Mouse (Mus musculus) forebrain, embryonic 16.5 days (tissue): ENCODE data around the gene Nek1. TPM values are rescaled to one million over a fixed set of nuclear protein-coding genes. Genes with fewer than 3 reads are reported as not detected.

Experiments
- ATAC-seq: fragments of 200-750 bp; cut with Nextera tagmentation; 2 replicates; pipeline ENCODE4 v1.8.0; 2017; ENCODE audit warnings: mild to moderate bottlenecking, moderate library complexity
- H3K27ac ChIP-seq: fragments of 300-500 bp; sonication (generic); 2 replicates; pipeline ENCODE4 v1.5.1; 2014; ENCODE audit warnings: low read length, control low read depth
- H3K27me3 ChIP-seq: fragments of 300-500 bp; sonication (generic); replicated peaks from 2 replicates; pipeline ENCODE4 v1.6.1; 2014; ENCODE audit warnings: low read length; ENCODE audit not compliant: control insufficient read depth, insufficient read depth
- H3K36me3 ChIP-seq: fragments of 300-500 bp; sonication (generic); 2 replicates; pipeline ENCODE4 v1.6.1; 2014; ENCODE audit not compliant: control insufficient read depth, insufficient read depth
- H3K4me1 ChIP-seq: fragments of 300-500 bp; sonication (generic); replicated peaks from 2 replicates; pipeline ENCODE4 v1.6.1; 2014; ENCODE audit warnings: low read length; ENCODE audit not compliant: control insufficient read depth, insufficient read depth
- H3K4me2 ChIP-seq: fragments of 300-500 bp; sonication (generic); 2 replicates; pipeline ENCODE4 v1.6.1; 2014; ENCODE audit warnings: mild to moderate bottlenecking, low read length, control low read depth
- H3K4me3 ChIP-seq: fragments of 300-500 bp; sonication (generic); replicated peaks from 2 replicates; pipeline ENCODE4 v1.5.1; 2014; ENCODE audit warnings: mild to moderate bottlenecking, low read length, control low read depth
- H3K9ac ChIP-seq: fragments of 300-500 bp; sonication (generic); replicated peaks from 2 replicates; pipeline ENCODE4 v1.6.1; 2014; ENCODE audit warnings: low read depth, low read length, control low read depth
- H3K9me3 ChIP-seq: fragments of 300-500 bp; sonication (generic); 2 replicates; pipeline ENCODE4 v1.6.1; 2016; ENCODE audit warnings: low read length; ENCODE audit not compliant: control insufficient read depth
- WGBS: fragments of 180-500 bp; shearing (Covaris S2); extraction: QIAGEN DNeasy Blood & Tissue Kit; methylation state at CpG from one replicate; pipeline ENCODE4 v1.1.7; 2014; 5-methylcytosine and 5-hydroxymethylcytosine counted together
- polyA plus RNA-seq: library from polyadenylated mRNA; unstranded; fragments of >200 nt; fragmentation: Nextera tagmentation; extraction: Ambion mirVana; gene quantifications from 2 replicates; pipeline ENCODE4 v1.2.1, GENCODE M21; 2015

Gene Nek1
- polyA plus RNA-seq, 1 experiment from 2014 or later = 26.0 TPM

DNA sequence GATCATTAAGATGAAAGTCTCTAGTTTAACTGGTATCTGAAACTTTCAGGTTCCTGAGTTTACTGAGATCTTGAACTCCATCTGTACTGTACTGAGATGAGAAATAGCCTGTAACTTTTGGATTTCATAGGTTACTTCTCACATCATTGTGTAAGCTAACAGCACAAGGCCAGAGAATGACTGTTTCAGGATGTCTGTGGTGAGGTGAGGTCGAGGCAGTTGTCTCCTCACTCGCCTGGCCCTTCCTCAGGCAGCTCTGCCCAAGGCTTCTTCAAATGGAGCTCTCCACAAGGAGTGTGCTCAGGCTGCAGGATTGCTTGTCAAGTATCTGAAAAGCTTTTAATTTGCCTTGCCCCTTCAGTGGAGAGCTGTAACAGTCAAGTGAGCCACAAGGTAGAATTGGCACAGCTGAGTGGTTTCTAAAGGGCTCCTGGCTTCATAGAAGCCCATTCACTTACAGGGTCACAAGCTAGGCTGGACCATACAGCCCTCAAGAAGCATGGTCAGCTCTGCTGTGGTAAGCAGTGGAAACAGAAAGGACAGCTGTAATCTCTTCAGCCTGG, 134.4 kb downstream of the Nek1 start:
- Histone ChIP-seq H3K4me1 (no peaks in the 10 kb centered on the region), H3K9me3 (no peaks in the 10 kb centered on the region), H3K27me3 (no peaks in the 10 kb centered on the region), H3K4me3 (no peak overlapping the region), H3K9ac (no peak overlapping the region), H3K36me3 (peaks cover 3% of the 10 kb centered on the region), H3K27ac (no peak overlapping the region), H3K4me2 (no peak overlapping the region)
- ATAC-seq = no peak
- WGBS = 68% methylated on average over 2 of the region's 2 CpGs

DNA sequence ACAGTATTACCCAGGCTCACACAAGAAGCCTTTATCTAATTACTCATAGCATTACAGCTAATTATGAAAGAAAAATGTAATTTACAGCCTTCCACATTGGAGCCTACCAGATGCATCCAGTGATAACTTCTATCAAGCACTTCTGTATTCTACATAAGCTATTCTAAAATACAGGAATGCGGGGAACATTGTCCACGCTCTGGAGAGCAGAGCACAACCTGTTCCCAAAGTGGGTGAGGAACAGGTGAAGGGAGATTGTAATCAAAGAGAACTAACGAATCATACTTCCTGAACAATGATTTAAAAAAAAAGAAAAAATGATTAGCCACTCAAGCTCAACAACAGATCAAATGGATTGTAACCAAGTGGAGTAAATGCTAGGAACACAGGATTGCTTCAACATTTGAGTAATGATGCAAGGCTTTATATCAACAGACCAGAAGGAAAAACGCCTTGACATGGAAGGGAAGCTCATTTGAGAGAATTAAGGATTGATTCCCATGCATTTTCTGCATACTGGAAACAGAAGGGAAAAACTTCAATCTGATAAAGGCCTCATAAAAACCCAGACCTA, 139.7 kb downstream of the Nek1 start:
- Histone ChIP-seq H3K4me3 (no peak overlapping the region), H3K36me3 (no peaks in the 10 kb centered on the region; the same call in 1 of the 2 replicates), H3K9ac (no peak overlapping the region), H3K27me3 (no peaks in the 10 kb centered on the region), H3K27ac (no peak overlapping the region), H3K9me3 (no peaks in the 10 kb centered on the region), H3K4me2 (no peak overlapping the region), H3K4me1 (no peaks in the 10 kb centered on the region)
- ATAC-seq = no peak
- WGBS = 83% methylated on average over 4 of the region's 4 CpGs

DNA sequence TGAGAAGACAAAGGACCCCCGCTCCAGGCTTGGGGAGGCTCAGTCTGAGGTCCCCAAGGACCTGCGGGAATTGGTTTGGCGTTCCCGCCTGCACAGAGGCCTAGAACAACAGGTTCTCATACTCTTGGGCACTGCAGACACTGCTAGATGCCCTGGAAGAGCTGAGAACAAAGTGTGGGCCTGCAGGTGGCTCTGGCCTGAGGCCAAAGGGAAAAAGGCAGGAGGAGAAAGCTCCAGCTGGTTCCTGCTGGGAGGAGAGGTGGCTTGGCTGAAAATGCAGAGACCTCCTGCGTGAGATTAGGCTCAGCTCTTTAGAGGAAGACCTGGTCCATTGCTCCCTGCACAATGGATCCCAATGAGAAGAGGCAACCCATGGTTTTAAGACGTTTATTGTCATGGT, 148.9 kb downstream of the Nek1 start:
- Histone ChIP-seq H3K9ac (no peak overlapping the region), H3K9me3 (no peaks in the 10 kb centered on the region), H3K27me3 (no peaks in the 10 kb centered on the region), H3K4me1 (no peaks in the 10 kb centered on the region), H3K36me3 (no peaks in the 10 kb centered on the region), H3K4me3 (no peak overlapping the region), H3K4me2 (no peak overlapping the region), H3K27ac (no peak overlapping the region)
- ATAC-seq = no peak
- WGBS = 53% methylated on average over 6 of the region's 6 CpGs

DNA sequence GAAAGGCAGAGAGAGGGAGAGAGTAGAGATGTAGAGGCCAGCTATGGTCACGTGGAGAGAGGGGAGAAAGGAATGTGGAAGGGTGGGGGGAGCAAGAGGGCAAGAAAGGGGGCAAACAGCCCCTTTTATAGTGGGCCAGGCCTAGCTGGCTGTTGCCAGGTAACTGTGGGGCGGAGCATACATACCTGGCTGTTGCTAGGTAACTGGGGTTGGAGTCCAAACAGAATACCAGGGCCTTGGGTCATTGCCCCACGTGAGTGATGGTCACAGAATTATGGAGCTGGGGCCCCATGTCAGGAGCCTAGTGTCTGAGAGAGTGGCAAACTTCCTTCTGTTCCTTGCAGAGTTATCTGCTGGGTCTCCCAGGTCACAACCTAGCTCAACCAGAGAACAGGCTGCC, 149.3 kb downstream of the Nek1 start:
- 39% methylated on average over 3 of the region's 3 CpGs for WGBS
- no peak overlapping the region for H3K4me2 ChIP-seq
- H3K9me3 ChIP-seq = no peaks in the 10 kb centered on the region
- H3K9ac ChIP-seq = no peak overlapping the region
- H3K4me1 ChIP-seq = no peaks in the 10 kb centered on the region
- no peaks in the 10 kb centered on the region for H3K27me3 ChIP-seq
- H3K4me3 ChIP-seq = no peak overlapping the region
- no peak overlapping the region for H3K27ac ChIP-seq
- ATAC-seq = no peak
- no peaks in the 10 kb centered on the region for H3K36me3 ChIP-seq

DNA sequence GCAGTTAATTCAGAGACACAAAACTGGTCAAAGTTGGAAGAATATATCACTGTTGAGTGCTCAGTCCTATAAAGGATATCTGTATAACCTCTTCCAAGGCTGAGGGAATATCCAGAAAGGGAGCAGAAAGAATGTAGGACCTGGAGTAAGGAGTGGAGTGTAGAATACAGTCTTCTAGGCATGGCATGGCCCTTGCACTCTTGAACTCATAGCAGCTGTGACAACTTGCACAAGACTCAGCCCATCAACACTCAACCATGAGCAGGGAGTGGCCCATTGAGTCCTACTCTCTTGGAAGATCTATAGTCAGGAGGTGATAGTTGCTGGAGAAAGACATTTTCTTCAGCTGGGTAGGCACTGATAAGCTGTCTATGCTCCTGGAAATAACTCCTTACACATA, 149.8 kb downstream of the Nek1 start:
- Histone ChIP-seq H3K9ac (no peak overlapping the region), H3K4me2 (no peak overlapping the region)

DNA sequence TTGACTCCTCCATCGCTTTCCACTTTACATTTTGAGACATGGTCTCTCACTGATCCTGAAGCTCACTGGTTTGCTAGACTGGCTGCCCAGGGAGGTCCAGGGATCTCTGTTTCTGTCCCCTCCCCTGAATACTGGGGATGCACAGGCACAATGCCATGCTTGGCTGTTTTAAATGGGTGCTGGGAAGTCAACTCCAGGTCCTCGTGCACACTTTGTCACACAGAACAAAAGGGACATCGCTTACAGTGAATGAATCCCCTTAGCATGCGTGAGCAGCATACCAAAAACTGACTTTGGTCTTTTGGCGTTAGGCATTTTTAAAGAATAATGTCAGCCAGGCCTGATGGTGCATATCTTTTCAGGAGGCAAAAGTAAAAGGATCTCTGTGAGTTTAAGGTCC, 155.7 kb downstream of the Nek1 start:
- Histone ChIP-seq H3K9ac (no peak overlapping the region), H3K27me3 (no peaks in the 10 kb centered on the region), H3K4me3 (no peak overlapping the region), H3K4me1 (no peaks in the 10 kb centered on the region), H3K36me3 (no peaks in the 10 kb centered on the region), H3K4me2 (no peak overlapping the region), H3K27ac (no peak overlapping the region), H3K9me3 (no peaks in the 10 kb centered on the region)
- WGBS = 52% methylated on average over 5 of the region's 5 CpGs
- no peak for ATAC-seq

More for the DNA sequence above, 149.8 kb downstream of the Nek1 start:
- Histone ChIP-seq H3K27me3 (no peaks in the 10 kb centered on the region), H3K27ac (no peak overlapping the region), H3K4me3 (no peak overlapping the region), H3K4me1 (no peaks in the 10 kb centered on the region), H3K9me3 (no peaks in the 10 kb centered on the region), H3K36me3 (no peaks in the 10 kb centered on the region)
- no peak for ATAC-seq

GRCm38 (mm10) chr8:61150596-61150995, 157.6 kb downstream of the Nek1 start:
- Histone ChIP-seq H3K9ac (no peak overlapping the region), H3K27me3 (no peaks in the 10 kb centered on the region), H3K4me1 (no peaks in the 10 kb centered on the region), H3K9me3 (no peaks in the 10 kb centered on the region), H3K4me3 (no peak overlapping the region), H3K4me2 (no peak overlapping the region), H3K36me3 (no peaks in the 10 kb centered on the region), H3K27ac (no peak overlapping the region)
- WGBS = 65% methylated on average over 4 of the region's 4 CpGs
- ATAC-seq = no peak

- Histone ChIP-seq H3K4me1 (no peaks in the 10 kb centered on the region), H3K36me3 (no peaks in the 10 kb centered on the region), H3K9ac (no peak overlapping the region), H3K9me3 (no peaks in the 10 kb centered on the region), H3K4me2 (no peak overlapping the region), H3K4me3 (no peak overlapping the region), H3K27ac (no peak overlapping the region), H3K27me3 (no peaks in the 10 kb centered on the region)
- WGBS = 75% methylated on average over 1 of the region's 1 CpGs
- ATAC-seq = no peak
Observed at GRCm38 (mm10) chr8:61156406-61156805, 163.4 kb downstream of the Nek1 start.

DNA sequence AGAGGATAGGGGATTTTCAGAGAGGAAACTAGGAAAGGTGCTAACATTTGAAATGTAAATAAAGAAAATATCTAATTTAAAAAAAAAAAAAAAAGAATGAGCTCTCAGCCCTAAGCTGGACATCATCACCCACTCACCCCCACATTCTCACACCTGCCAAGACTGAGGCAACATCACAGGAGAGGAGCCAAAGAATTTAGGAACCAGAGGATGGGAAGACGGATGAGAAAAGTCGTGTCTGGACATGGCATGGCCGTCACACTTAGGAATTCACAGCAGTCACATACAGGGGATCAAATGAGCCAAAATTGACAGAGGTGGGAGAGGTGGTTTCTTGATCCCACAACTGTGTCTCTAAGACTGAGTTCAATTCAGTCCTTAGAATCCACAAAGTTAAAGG, 165.5 kb downstream of the Nek1 start:
- H3K27ac ChIP-seq = no peak overlapping the region
- no peaks in the 10 kb centered on the region for H3K36me3 ChIP-seq
- 92% methylated on average over 3 of the region's 3 CpGs for WGBS
- no peaks in the 10 kb centered on the region for H3K4me1 ChIP-seq
- no peaks in the 10 kb centered on the region for H3K9me3 ChIP-seq
- H3K9ac ChIP-seq = no peak overlapping the region
- H3K4me3 ChIP-seq = no peak overlapping the region
- ATAC-seq = no peak
- H3K4me2 ChIP-seq = no peak overlapping the region
- H3K27me3 ChIP-seq = no peaks in the 10 kb centered on the region
